Mouse (Mus musculus) CH12.LX (cell line): ENCODE measurements at regions not wholly inside any gene's neighbourhood (a gene's known extent, or its start where the extent isn't known, plus 50 kb on each side); places are given as distances from the start of the nearest gene placed in this dataset.

Experiments used
- DNase-seq: peaks from one replicate; pipeline ENCODE4 v3.0.0-alpha.2; 2013; ENCODE audit errors: extremely low read depth
- H3K27ac ChIP-seq: 2 replicates; pipeline ENCODE4 v1.5.1; 2012; ENCODE audit warnings: low read depth, mild to moderate bottlenecking, control low read depth, moderate library complexity; ENCODE audit not compliant: insufficient read depth
- H3K27me3 ChIP-seq: replicated peaks from 2 replicates; pipeline ENCODE3; 2012; ENCODE audit warnings: inconsistent platforms
- H3K36me3 ChIP-seq, 2 experiments: replicated peaks in 1 of 2; 2 replicates each; pipeline versions ENCODE3 to v1.6.1; 2012; ENCODE audit warnings: inconsistent platforms in 1 of 2, low read length in 1 of 2, mild to moderate bottlenecking in 1 of 2, mixed read lengths in 1 of 2, moderate library complexity in 1 of 2; ENCODE audit not compliant: control insufficient read depth in 1 of 2, insufficient read depth in 1 of 2
- H3K4me1 ChIP-seq, 2 experiments: 2 replicates each; pipeline ENCODE4 v1.6.1; 2012; ENCODE audit warnings: inconsistent platforms in 1 of 2, moderate library complexity in 1 of 2; ENCODE audit not compliant: insufficient read depth in 2 of 2, control insufficient read depth in 1 of 2
- H3K4me2 ChIP-seq: 2 replicates; pipeline ENCODE4 v1.6.1; 2012; ENCODE audit warnings: low read depth, mild to moderate bottlenecking, control low read depth; ENCODE audit not compliant: poor library complexity, insufficient read depth, severe bottlenecking
- H3K4me3 ChIP-seq, 3 experiments: fragments of 150-350 bp in 1 of 3; sonication (generic) in 1 of 3; replicated peaks in 1 of 3; 2 replicates each; pipeline versions ENCODE3 to v1.5.1; 2011 to 2012; ENCODE audit warnings: low read depth in 2 of 3, low read length in 2 of 3, mild to moderate bottlenecking in 2 of 3, moderate library complexity in 2 of 3, control low read depth in 1 of 3, improper control_type of control experiment in 1 of 3, inconsistent platforms in 1 of 3, mixed read lengths in 1 of 3; ENCODE audit not compliant: poor library complexity in 1 of 3
- H3K79me2 ChIP-seq: replicated peaks from 2 replicates; pipeline ENCODE4 v1.6.1; 2012; ENCODE audit warnings: mild to moderate bottlenecking, moderate library complexity; ENCODE audit not compliant: control insufficient read depth, poor library complexity, insufficient read depth, severe bottlenecking; ENCODE audit errors: extremely low read depth
- H3K9ac ChIP-seq: 2 replicates; pipeline ENCODE4 v1.6.1; 2012; ENCODE audit warnings: low read depth, mild to moderate bottlenecking, control low read depth, moderate library complexity; ENCODE audit not compliant: insufficient read depth
- H3K9me3 ChIP-seq: replicated peaks from 2 replicates; pipeline ENCODE3; 2012; ENCODE audit warnings: low read length, inconsistent platforms, mixed read lengths
- BHLHE40 ChIP-seq: IDR thresholded peaks from 2 replicates; pipeline ENCODE4 v1.6.1; 2011; ENCODE audit warnings: mild to moderate bottlenecking, low read depth, low read length, improper control_type of control experiment
- CHD1 ChIP-seq: IDR thresholded peaks from 2 replicates; pipeline ENCODE4 v1.6.1; 2012; ENCODE audit warnings: low read depth, low read length, improper control_type of control experiment, inconsistent platforms
- CHD2 ChIP-seq: IDR thresholded peaks from 2 replicates; pipeline ENCODE4 v1.6.1; 2011; ENCODE audit warnings: low read length, improper control_type of control experiment
- CTCF ChIP-seq, 2 experiments: IDR thresholded peaks in 1 of 2; conservative IDR thresholded peaks in 1 of 2; 2 replicates each; pipeline ENCODE4 v1.5.1; 2011 to 2012; ENCODE audit warnings: low read depth in 2 of 2, low read length in 2 of 2, improper control_type of control experiment in 1 of 2, inconsistent platforms in 1 of 2, mild to moderate bottlenecking in 1 of 2, moderate library complexity in 1 of 2
- ELF1 ChIP-seq: IDR thresholded peaks from 2 replicates; pipeline ENCODE4 v1.6.1; 2014; ENCODE audit warnings: low read depth, mild to moderate bottlenecking, inconsistent platforms, low read length, improper control_type of control experiment
- EP300 ChIP-seq: IDR thresholded peaks from 2 replicates; pipeline ENCODE4 v1.6.1; 2011; ENCODE audit warnings: low read length, improper control_type of control experiment
- IRF4 ChIP-seq: IDR thresholded peaks from 2 replicates; pipeline ENCODE4 v1.6.1; 2014; ENCODE audit warnings: low read depth, mild to moderate bottlenecking, inconsistent platforms, low read length, improper control_type of control experiment
- JUND ChIP-seq: conservative IDR thresholded peaks from 2 replicates; pipeline ENCODE4 v1.6.1; 2011; ENCODE audit warnings: low read depth, low read length, improper control_type of control experiment
- KAT2A ChIP-seq: IDR thresholded peaks from 2 replicates; pipeline ENCODE4 v1.6.1; 2012; ENCODE audit warnings: low read length, improper control_type of control experiment, inconsistent platforms; ENCODE audit not compliant: insufficient replicate concordance
- MAFK ChIP-seq: IDR thresholded peaks from 2 replicates; pipeline ENCODE4 v1.6.1; 2011; ENCODE audit warnings: low read length, improper control_type of control experiment; ENCODE audit not compliant: insufficient replicate concordance
- MAX ChIP-seq: IDR thresholded peaks from 2 replicates; pipeline ENCODE4 v1.6.1; 2011; ENCODE audit warnings: low read length, improper control_type of control experiment
- MAZ ChIP-seq: IDR thresholded peaks from 2 replicates; pipeline ENCODE4 v1.6.1; 2012; ENCODE audit warnings: low read depth, mild to moderate bottlenecking, inconsistent platforms, low read length, improper control_type of control experiment, moderate library complexity
- MYC ChIP-seq: IDR thresholded peaks from 2 replicates; pipeline ENCODE4 v1.6.1; 2011; ENCODE audit warnings: low read depth, mild to moderate bottlenecking, improper control_type of control experiment, low read length
- POLR2A ChIP-seq: IDR thresholded peaks from 2 replicates; pipeline ENCODE4 v1.6.1; 2011; ENCODE audit warnings: low read depth, mild to moderate bottlenecking, improper control_type of control experiment, low read length
- RAD21 ChIP-seq: IDR thresholded peaks from 2 replicates; pipeline ENCODE4 v1.6.1; 2011; ENCODE audit warnings: low read depth, mild to moderate bottlenecking, low read length, improper control_type of control experiment, moderate library complexity
- RCOR1 ChIP-seq: conservative IDR thresholded peaks from 2 replicates; pipeline ENCODE4 v1.6.1; 2012; ENCODE audit warnings: low read depth, mild to moderate bottlenecking, inconsistent platforms, low read length, improper control_type of control experiment
- SIN3A ChIP-seq: IDR thresholded peaks from 2 replicates; pipeline ENCODE4 v1.6.1; 2012; ENCODE audit warnings: low read length, improper control_type of control experiment, inconsistent platforms
- SMC3 ChIP-seq: IDR thresholded peaks from 2 replicates; pipeline ENCODE4 v1.6.1; 2011; ENCODE audit warnings: low read depth, low read length, improper control_type of control experiment
- TCF12 ChIP-seq: IDR thresholded peaks from 2 replicates; pipeline ENCODE4 v1.6.1; 2014; ENCODE audit warnings: low read depth, mild to moderate bottlenecking, inconsistent platforms, low read length, improper control_type of control experiment
- USF2 ChIP-seq: conservative IDR thresholded peaks from 2 replicates; pipeline ENCODE4 v1.6.1; 2011; ENCODE audit warnings: low read depth, low read length, improper control_type of control experiment
- ZC3H11A ChIP-seq: IDR thresholded peaks from 2 replicates; pipeline ENCODE4 v1.6.1; 2012; ENCODE audit warnings: low read depth, mild to moderate bottlenecking, inconsistent platforms, low read length, improper control_type of control experiment
- ZNF384 ChIP-seq: IDR thresholded peaks from 2 replicates; pipeline ENCODE4 v1.6.1; 2012; ENCODE audit warnings: low read depth, low read length, improper control_type of control experiment, inconsistent platforms
- dilution Hi-C: fragments of 300-500 bp; cut with MboI; formaldehyde crosslinking; loops from 2 replicates; pipeline ENCODE4 v1.14.3; 2020; ENCODE audit warnings: low sequenced_read_pairs; ENCODE audit not compliant: extremely low pct_unique_long_range_greater_than_20kb, extremely low pct_ligation_motif_present
- in situ Hi-C: fragments of 300-500 bp; cut with MboI; formaldehyde crosslinking; loops from 3 replicates; pipeline ENCODE4 v1.14.3; 2019; ENCODE audit warnings: low sequenced_read_pairs, low pct_ligation_motif_present, low pct_unique_long_range_greater_than_20kb, mixed read lengths

GRCm38 (mm10) chr10:57163359-57163758, 322.8 kb upstream of the Hsf2 start:
- Histone ChIP-seq H3K79me2 (no peaks in the 10 kb centered on the region), H3K9me3 (no peaks in the 10 kb centered on the region), H3K27ac (no peak overlapping the region), H3K36me3 (no peaks in the 10 kb centered on the region), H3K9ac (no peak overlapping the region), H3K4me2 (no peak overlapping the region), H3K4me3 (no peak overlapping the region), H3K4me1 (no peaks in the 10 kb centered on the region), H3K27me3 (no peaks in the 10 kb centered on the region)
- TF ChIP-seq CHD2 = no peak
- TF ChIP-seq CHD1 = no peak
- no peak for TF ChIP-seq MAFK
- no peak for TF ChIP-seq JUND
- in situ Hi-C loops (no loop called here), dilution Hi-C loops (no loop called here)
- no peak for DNase-seq

- TF ChIP-seq JUND (no peak), SIN3A (no peak), SMC3 (peak; percentile 81), KAT2A (no peak), MAZ (no peak), CTCF (conservative IDR thresholded peaks at IDR 0.05 in 1 of 2, IDR thresholded peaks at IDR 0.05 in 1 of 2; ENCODE audit: low read depth in 2 of 2, low read length in 2 of 2) (peak in 1 of 2 experiments; percentile 72; a peak in 2 of 4 replicates), ZNF384 (no peak), IRF4 (no peak), TCF12 (no peak), BHLHE40 (no peak), POLR2A (no peak), USF2 (no peak), RCOR1 (no peak), ELF1 (no peak), MAX (no peak), EP300 (no peak), ZC3H11A (peak; percentile 27; the same call in 1 of the 2 replicates), RAD21 (peak; percentile 84), MYC (0 out of 2 replicates have a peak, but pooled peaks have one; percentile 53)
- no peak overlapping the region for H3K27ac ChIP-seq
- in situ Hi-C loops (loop anchor here (10.0 kb wide), 1 partner anchor 819 kb away; no protein-coding TSS in a partner anchor), dilution Hi-C loops (no loop called here)
- no peaks in the 10 kb centered on the region for H3K9me3 ChIP-seq
- DNase-seq = peak; percentile 52
- no peak overlapping the region for H3K4me2 ChIP-seq
- H3K4me1 ChIP-seq = no peaks in the 10 kb centered on the region
- no peaks in the 10 kb centered on the region for H3K36me3 ChIP-seq
- no peaks in the 10 kb centered on the region for H3K79me2 ChIP-seq
- H3K27me3 ChIP-seq = no peaks in the 10 kb centered on the region
- no peak overlapping the region for H3K9ac ChIP-seq
- H3K4me3 ChIP-seq = no peak overlapping the region
Measured at GRCm38 (mm10) chr10:57183560-57183959, 302.6 kb upstream of the Hsf2 start.
